Mouse (Mus musculus) liver, postnatal 0 days (tissue): ENCODE results near the gene Olfr790.

ENCODE experiments used
- CTCF ChIP-seq: sonication (generic); IDR thresholded peaks from 2 replicates; pipeline ENCODE4 v1.5.1; 2016; ENCODE audit warnings: antibody characterized with exemption, low read depth
- EP300 ChIP-seq: IDR thresholded peaks from 2 replicates; pipeline ENCODE4 v1.6.1; 2016; ENCODE audit warnings: antibody characterized with exemption, low read depth, mild to moderate bottlenecking

DNA sequence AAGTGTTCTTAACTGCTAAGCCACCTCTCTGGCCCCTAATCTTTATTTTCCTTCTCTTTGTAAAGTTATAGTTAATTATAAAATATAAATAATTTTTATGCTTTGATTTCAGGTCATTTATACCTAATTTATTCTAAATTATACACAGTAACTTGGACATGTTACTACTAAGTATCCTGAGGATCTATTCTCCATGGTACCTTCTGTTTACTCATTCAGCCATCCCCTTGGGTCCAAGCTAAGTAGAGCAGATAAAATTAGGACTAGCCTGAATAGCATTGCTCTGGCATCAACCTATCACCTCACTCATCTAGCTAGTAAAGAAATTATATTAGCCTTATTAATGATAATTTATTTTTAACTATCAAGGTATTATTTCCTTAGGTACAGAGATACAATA, at the start of gene Olfr790:
- TF ChIP-seq CTCF (no peak), EP300 (no peak)
